Mouse (Mus musculus) kidney, adult 10 weeks (tissue): ENCODE results near the gene Ramp3. TPM values are rescaled to one million over a fixed set of nuclear protein-coding genes. Genes with fewer than 3 reads are reported as not detected.

Experiments
- polyA plus RNA-seq: library from polyadenylated mRNA; stranded (reverse); fragments of 350-450 nt; fragmentation: Illumina TruSeq; extraction: RNeasy Lipid Tissue Mini Kit (QIAGEN cat#74804); gene quantifications from one replicate; pipeline ENCODE4 v1.2.3, GENCODE M21; 2014; ENCODE audit warnings: low read depth, low replicate concordance

Gene Ramp3
- polyA plus RNA-seq, result not detected

GRCm38 (mm10) chr11:6658271-6658670 lies at the start of gene Ramp3:
Gene Ramp3, plus strand, starts transcription at chr11:6658521.

GRCm38 (mm10) chr11:6625478-6626387 lies 32.6 kb upstream of the Ramp3 start, which contains the start of gene Tbrg4:
Gene Tbrg4, minus strand, starts transcription at chr11:6626067.

GRCm38 (mm10) chr11:6638537-6638936 lies 19.8 kb upstream of the Ramp3 start, which contains the start of gene Wap:
Gene Wap, minus strand, starts transcription at chr11:6638637.

Other genes with a start within 250 kb of the Ramp3 start
- gene Ppia, start 243.1 kb upstream of the Ramp3 start, polyA plus RNA-seq, result 1,414 TPM
- 19.9 TPM for gene H2afv, start 214.1 kb upstream of the Ramp3 start, polyA plus RNA-seq
- 101 TPM for gene Purb, start 182.6 kb upstream of the Ramp3 start, polyA plus RNA-seq
- gene Myo1g, start 137.6 kb upstream of the Ramp3 start, polyA plus RNA-seq, result not detected
- gene Ccm2, start 111.6 kb upstream of the Ramp3 start, polyA plus RNA-seq, result 0.81 TPM
- not detected for gene Nacad, start 52.5 kb upstream of the Ramp3 start, polyA plus RNA-seq
- gene Tbrg4, start 32.5 kb upstream of the Ramp3 start, polyA plus RNA-seq, result 0.57 TPM
- gene Wap, start 19.9 kb upstream of the Ramp3 start, polyA plus RNA-seq, result not detected
- not detected for gene Gm11983, start 179.1 kb downstream of the Ramp3 start, polyA plus RNA-seq